Mouse (Mus musculus): ENCODE results near the gene Vmn1r233. TPM values are rescaled to one million over a fixed set of nuclear protein-coding genes. Genes with fewer than 3 reads are reported as not detected.

Vmn1r233 gene
- total and polyA plus RNA-seq, 2 experiments, result not detected

DNA sequence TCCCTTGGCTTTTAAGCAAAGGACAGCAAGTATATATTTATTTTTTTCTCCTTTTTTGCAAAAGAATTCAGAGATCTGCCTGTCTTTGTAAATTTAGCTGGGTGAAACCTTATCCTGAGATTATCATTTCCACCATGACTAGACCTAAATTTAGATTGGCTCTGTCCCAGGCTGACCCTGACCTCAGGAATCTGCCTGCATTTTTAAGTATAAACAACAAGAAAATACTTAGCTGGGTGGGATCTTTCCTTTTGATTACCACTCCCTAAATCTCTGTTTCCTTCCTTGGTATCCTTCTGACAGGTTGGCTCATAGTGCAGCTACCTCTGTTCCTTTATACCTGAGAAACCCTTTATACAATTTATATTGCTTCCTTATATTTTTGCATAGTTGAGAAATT lies 29.6 kb downstream of the Vmn1r233 start:
- no peaks in the 10 kb centered on the region for H3K4me1 ChIP-seq (ENCODE audit: control insufficient read depth, insufficient read depth, low read length)
- no peak overlapping the region for H3K9ac ChIP-seq (ENCODE audit: low read depth, low read length)
- H3K36me3 ChIP-seq (ENCODE audit: control insufficient read depth, insufficient read depth, low read length), result peaks cover 56% of the 10 kb centered on the region
- DNase-seq (ENCODE audit: extremely low read depth, low read depth, low spot score), result no peak
- no peak overlapping the region for H3K4me3 ChIP-seq (ENCODE audit: insufficient read depth, low read depth, low read length)
- TF ChIP-seq CTCF (IDR thresholded peaks at IDR 0.05; ENCODE audit: low read depth, low read length) (no peak), POLR2A (IDR thresholded peaks at IDR 0.05; ENCODE audit: extremely low read depth, insufficient read depth, low read length) (no peak)
- no peaks in the 10 kb centered on the region for H3K27me3 ChIP-seq (ENCODE audit: control insufficient read depth, insufficient read depth, low read length)
- H3K79me2 ChIP-seq (ENCODE audit: control insufficient read depth, insufficient read depth, low read length), result no peaks in the 10 kb centered on the region
- H3K27ac ChIP-seq (replicated peaks; ENCODE audit: insufficient read depth, low read depth, low read length), result no peak overlapping the region

DNA sequence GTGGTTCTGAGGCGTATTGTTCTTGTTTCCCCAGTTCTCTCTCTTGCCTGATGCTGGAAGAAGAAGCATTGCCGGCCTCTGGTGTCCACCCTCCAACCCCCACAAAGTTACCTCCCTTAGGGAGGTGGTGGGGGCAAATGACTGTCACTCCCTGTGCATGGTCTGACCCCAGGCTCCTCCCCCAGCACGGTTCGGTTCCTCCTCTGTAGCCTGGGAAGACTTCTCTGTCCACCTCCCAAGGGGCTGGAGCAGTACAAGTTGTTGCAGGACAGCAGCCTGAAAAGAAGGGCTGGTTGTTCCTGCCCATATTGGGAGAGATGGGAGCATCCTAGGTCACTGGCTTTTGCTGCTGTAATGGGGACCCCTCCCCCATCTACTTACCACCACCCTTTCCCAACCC lies 30.8 kb downstream of the Vmn1r233 start:
- no peaks in the 10 kb centered on the region for H3K79me2 ChIP-seq (ENCODE audit: control insufficient read depth, insufficient read depth, low read length)
- H3K4me1 ChIP-seq (ENCODE audit: control insufficient read depth, insufficient read depth, low read length), result no peaks in the 10 kb centered on the region
- no peak overlapping the region for H3K4me3 ChIP-seq (ENCODE audit: insufficient read depth, low read depth, low read length)
- no peak overlapping the region for H3K9ac ChIP-seq (ENCODE audit: low read depth, low read length)
- H3K36me3 ChIP-seq (ENCODE audit: control insufficient read depth, insufficient read depth, low read length), result peaks cover 69% of the 10 kb centered on the region
- DNase-seq (ENCODE audit: extremely low read depth, low read depth, low spot score), result no peak
- no peak for TF ChIP-seq CTCF (IDR thresholded peaks at IDR 0.05; ENCODE audit: low read depth, low read length)
- TF ChIP-seq POLR2A (IDR thresholded peaks at IDR 0.05; ENCODE audit: extremely low read depth, insufficient read depth, low read length), result no peak
- H3K27me3 ChIP-seq (ENCODE audit: control insufficient read depth, insufficient read depth, low read length), result no peaks in the 10 kb centered on the region
- no peak overlapping the region for H3K27ac ChIP-seq (replicated peaks; ENCODE audit: insufficient read depth, low read depth, low read length)
- 89% methylated on average over 4 of the region's 4 CpGs for WGBS

- Histone ChIP-seq H3K27ac (replicated peaks; ENCODE audit: insufficient read depth, low read depth, low read length) (no peak overlapping the region), H3K4me1 (ENCODE audit: control insufficient read depth, insufficient read depth, low read length) (no peaks in the 10 kb centered on the region), H3K36me3 (ENCODE audit: control insufficient read depth, insufficient read depth, low read length) (peaks cover 89% of the 10 kb centered on the region), H3K9ac (ENCODE audit: low read depth, low read length) (no peak overlapping the region), H3K27me3 (ENCODE audit: control insufficient read depth, insufficient read depth, low read length) (no peaks in the 10 kb centered on the region), H3K79me2 (ENCODE audit: control insufficient read depth, insufficient read depth, low read length) (no peaks in the 10 kb centered on the region), H3K4me3 (ENCODE audit: insufficient read depth, low read depth, low read length) (no peak overlapping the region)
- no peak for TF ChIP-seq CTCF (IDR thresholded peaks at IDR 0.05; ENCODE audit: low read depth, low read length)
- TF ChIP-seq POLR2A (IDR thresholded peaks at IDR 0.05; ENCODE audit: extremely low read depth, insufficient read depth, low read length), result no peak
- no peak for DNase-seq (ENCODE audit: extremely low read depth, low read depth, low spot score)
- 94% methylated on average over 5 of the region's 5 CpGs for WGBS
Observed at GRCm38 (mm10) chr17:20960386-20960785, 35.9 kb downstream of the Vmn1r233 start.

GRCm38 (mm10) chr17:20946636-20947035 lies 49.6 kb downstream of the Vmn1r233 start:
- DNase-seq (ENCODE audit: extremely low read depth, low read depth, low spot score), result peak; percentile 32
- peaks cover 4% of the 10 kb centered on the region; the same call in 1 of the 2 replicates for H3K36me3 ChIP-seq (ENCODE audit: control insufficient read depth, insufficient read depth, low read length)
- H3K27ac ChIP-seq (replicated peaks; ENCODE audit: insufficient read depth, low read depth, low read length), result no peak overlapping the region
- peak overlapping the region; percentile 18; the same call in 1 of the 2 replicates for H3K4me3 ChIP-seq (ENCODE audit: insufficient read depth, low read depth, low read length)
- peaks cover 7% of the 10 kb centered on the region for H3K4me1 ChIP-seq (ENCODE audit: control insufficient read depth, insufficient read depth, low read length)
- peaks cover 22% of the 10 kb centered on the region; the same call in 1 of the 2 replicates for H3K79me2 ChIP-seq (ENCODE audit: control insufficient read depth, insufficient read depth, low read length)
- TF ChIP-seq POLR2A (IDR thresholded peaks at IDR 0.05; ENCODE audit: extremely low read depth, insufficient read depth, low read length), result no peak
- TF ChIP-seq CTCF (IDR thresholded peaks at IDR 0.05; ENCODE audit: low read depth, low read length), result no peak
- H3K27me3 ChIP-seq (ENCODE audit: control insufficient read depth, insufficient read depth, low read length), result no peaks in the 10 kb centered on the region
- H3K9ac ChIP-seq (ENCODE audit: low read depth, low read length), result no peak overlapping the region

DNA sequence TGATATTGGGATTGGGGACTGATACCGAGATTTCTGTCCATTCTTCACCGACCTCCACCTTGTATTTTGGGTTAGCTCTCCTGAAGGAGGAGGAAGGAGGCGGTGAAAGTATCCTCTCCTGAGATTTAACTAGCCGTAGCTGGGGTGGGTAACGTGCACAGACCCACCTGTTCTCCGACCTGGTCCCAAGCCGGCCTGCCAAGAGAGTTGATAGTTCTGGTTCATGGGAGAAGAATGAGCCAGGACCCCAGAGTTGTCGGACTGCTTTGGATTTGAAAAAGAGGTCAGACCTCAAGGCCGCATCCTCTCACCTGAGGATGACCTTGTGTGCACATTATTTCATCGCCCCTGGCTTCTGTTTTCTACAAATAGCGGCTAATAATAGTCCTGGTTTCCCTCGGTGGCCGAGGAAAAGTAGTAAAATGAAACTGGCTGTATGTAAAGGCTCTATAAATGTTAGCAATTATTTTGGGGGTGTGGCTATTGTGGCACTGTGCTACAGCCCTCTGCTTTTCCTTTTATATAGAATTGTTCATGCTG lies 50.2 kb downstream of the Vmn1r233 start:
- H3K4me1 ChIP-seq (ENCODE audit: control insufficient read depth, insufficient read depth, low read length), result peaks cover 7% of the 10 kb centered on the region
- H3K4me3 ChIP-seq (ENCODE audit: insufficient read depth, low read depth, low read length), result peak overlapping the region; percentile 76
- peaks cover 2% of the 10 kb centered on the region; the same call in 1 of the 2 replicates for H3K36me3 ChIP-seq (ENCODE audit: control insufficient read depth, insufficient read depth, low read length)
- H3K27me3 ChIP-seq (ENCODE audit: control insufficient read depth, insufficient read depth, low read length), result no peaks in the 10 kb centered on the region
- peaks cover 22% of the 10 kb centered on the region; the same call in 1 of the 2 replicates for H3K79me2 ChIP-seq (ENCODE audit: control insufficient read depth, insufficient read depth, low read length)
- peak overlapping the region; percentile 81 for H3K9ac ChIP-seq (ENCODE audit: low read depth, low read length)
- TF ChIP-seq POLR2A (IDR thresholded peaks at IDR 0.05; ENCODE audit: extremely low read depth, insufficient read depth, low read length) (no peak), CTCF (IDR thresholded peaks at IDR 0.05; ENCODE audit: low read depth, low read length) (no peak)
- WGBS, result under 1% methylated on average over 13 of the region's 13 CpGs
- H3K27ac ChIP-seq (replicated peaks; ENCODE audit: insufficient read depth, low read depth, low read length), result peak overlapping the region; percentile 47; the same call in 1 of the 2 replicates
- peak; percentile 17 for DNase-seq (ENCODE audit: extremely low read depth, low read depth, low spot score)

All from liver, adult 2 months (tissue).